Comparison of ENCODE assay signal across 27 mouse cellular contexts in the genomic region with DNA sequence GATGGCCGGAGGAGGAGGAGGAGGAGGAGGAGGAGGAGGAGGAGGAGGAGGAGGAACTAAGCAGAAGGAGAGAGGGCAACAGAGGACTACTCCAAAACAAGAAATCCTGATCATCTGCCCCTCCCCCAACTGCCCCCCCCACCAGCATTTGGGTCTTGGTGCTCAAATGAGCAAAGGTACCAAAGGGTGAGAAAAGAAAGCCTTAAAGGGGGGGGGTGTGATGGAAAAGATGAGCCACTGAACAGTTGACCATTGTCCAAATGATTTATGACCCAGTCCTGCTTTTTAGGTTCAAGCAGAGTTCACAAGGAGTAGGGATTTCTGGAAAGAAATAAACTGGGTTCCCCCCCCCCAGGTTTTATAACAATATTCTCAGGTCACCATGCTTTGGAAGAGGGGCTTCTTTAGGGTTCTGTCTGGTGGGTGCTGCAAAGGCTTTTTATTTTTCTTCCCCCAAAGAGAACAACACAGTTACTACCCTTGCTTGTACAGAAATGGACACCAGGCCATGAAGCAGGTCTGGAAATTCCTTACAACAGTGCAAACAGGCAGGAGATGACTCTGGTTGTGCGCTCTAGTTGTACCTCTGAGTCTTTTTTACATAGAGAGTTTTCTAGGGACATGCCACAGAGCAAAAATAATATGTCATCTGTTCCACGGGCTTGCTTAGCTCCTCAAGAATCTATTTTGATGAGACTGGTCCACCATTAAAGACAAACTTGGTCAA. TPM values are rescaled to one million over a fixed set of nuclear protein-coding genes. Genes with fewer than 3 reads are reported as not detected.
DNase-seq lines count a peak whose midpoint lies in the region; ATAC-seq lines count a peak whose summit lies in the region.
"Had no signal": no experiment of that assay in that cellular context is flagged by ENCODE, and none has a peak within 500 bp of the region (broad histone marks: within the 10 kb centered on the region; RNA-seq: fewer than 3 reads in every experiment).

No protein-coding gene starts in this region.

- H3K27ac ChIP-seq in kidney, embryonic 14.5 days (ENCODE audit: low read depth, low read length): peak overlapping the region; percentile 95
- H3K27ac ChIP-seq in hindbrain, embryonic 12.5 days: peak overlapping the region; percentile 97
- peak overlapping the region; percentile 99 for H3K27ac ChIP-seq in neural tube, embryonic 12.5 days
- H3K27ac ChIP-seq: embryonic facial prominence, embryonic 15.5 days; forebrain, embryonic 12.5 days; heart, embryonic 10.5 days; left cerebral cortex, adult 2 months; limb, embryonic 12.5 days; liver, embryonic 13.5 days had no signal

- no peaks in the 10 kb centered on the region; the same call in 1 of the 2 replicates for H3K27me3 ChIP-seq in kidney, embryonic 14.5 days (ENCODE audit: control insufficient read depth, insufficient read depth, low read length)
- H3K27me3 ChIP-seq in hindbrain, embryonic 12.5 days: peaks cover 96% of the 10 kb centered on the region
- H3K27me3 ChIP-seq in neural tube, embryonic 12.5 days (replicated peaks): no peaks in the 10 kb centered on the region
- H3K27me3 ChIP-seq: Patski had no signal

- H3K9me3 ChIP-seq in kidney, embryonic 14.5 days (ENCODE audit: control insufficient read depth, low read length): no peaks in the 10 kb centered on the region
- no peaks in the 10 kb centered on the region for H3K9me3 ChIP-seq in hindbrain, embryonic 12.5 days (replicated peaks)
- H3K9me3 ChIP-seq in neural tube, embryonic 12.5 days: no peaks in the 10 kb centered on the region
- H3K9me3 ChIP-seq: embryonic facial prominence, embryonic 15.5 days; forebrain, embryonic 12.5 days; heart, embryonic 10.5 days; limb, embryonic 12.5 days; liver, embryonic 13.5 days had no signal

- H3K4me3 ChIP-seq in kidney, embryonic 14.5 days (ENCODE audit: low read length): no peak overlapping the region
- peak overlapping the region; percentile 44 for H3K4me3 ChIP-seq in hindbrain, embryonic 12.5 days
- peak overlapping the region; percentile 47; the same call in 1 of the 2 replicates for H3K4me3 ChIP-seq in neural tube, embryonic 12.5 days
- H3K4me3 ChIP-seq: forebrain, embryonic 12.5 days; left cerebral cortex, adult 2 months; liver, embryonic 13.5 days had no signal

- intact Hi-C loops in heart, postnatal 10 days (cut with DNase I): no loop called here

- no peak for ATAC-seq in kidney, embryonic 14.5 days (ENCODE audit: low FRiP score, low TSS enrichment)
- no peak for ATAC-seq in hindbrain, embryonic 12.5 days (ENCODE audit: low FRiP score)
- ATAC-seq in neural tube, embryonic 12.5 days (ENCODE audit: low FRiP score, low read depth): 0 out of 2 replicates have a peak, but pooled peaks have one; percentile 0
- ATAC-seq: activated CD4-positive, CD25-positive, alpha-beta regulatory T cell, adult 4 months; Patski had no signal

- H3K36me3 ChIP-seq in kidney, embryonic 14.5 days (ENCODE audit: control insufficient read depth, insufficient read depth, low read length): no peaks in the 10 kb centered on the region; the same call in 1 of the 2 replicates
- H3K36me3 ChIP-seq in hindbrain, embryonic 12.5 days: no peaks in the 10 kb centered on the region; the same call in 1 of the 2 replicates
- H3K36me3 ChIP-seq in neural tube, embryonic 12.5 days: peaks cover 15% of the 10 kb centered on the region
- H3K36me3 ChIP-seq: embryonic facial prominence, embryonic 15.5 days; forebrain, embryonic 12.5 days; heart, embryonic 10.5 days; limb, embryonic 12.5 days; liver, embryonic 13.5 days had no signal

- WGBS in kidney, embryonic 14.5 days: 31% methylated on average over 2 of the region's 3 CpGs
- 19% methylated on average over 2 of the region's 3 CpGs for WGBS in hindbrain, embryonic 12.5 days
- 15% methylated on average over 2 of the region's 3 CpGs for WGBS in neural tube, embryonic 12.5 days

- no peak overlapping the region for H3K9ac ChIP-seq in kidney, embryonic 14.5 days (ENCODE audit: low read depth, low read length)
- peak overlapping the region; percentile 73 for H3K9ac ChIP-seq in hindbrain, embryonic 12.5 days
- peak overlapping the region; percentile 92; the same call in 1 of the 2 replicates for H3K9ac ChIP-seq in neural tube, embryonic 12.5 days
- H3K9ac ChIP-seq: embryonic facial prominence, embryonic 15.5 days; forebrain, embryonic 12.5 days; limb, embryonic 12.5 days; liver, embryonic 13.5 days had no signal

- no peak for DNase-seq in kidney, postnatal 4 days
- DNase-seq in embryo, embryonic 10 days (ENCODE audit: low spot score): peak; percentile 66
- DNase-seq in left cerebral cortex, adult 18-20 months (ENCODE audit: low spot score in 2 of 2): no peak
- no peak for DNase-seq in heart, postnatal 10 days
- DNase-seq in thymus, postnatal 25 days: no peak
- DNase-seq: adrenal gland, postnatal 25 days; cerebellum, adult 8-10 months; gastrocnemius, postnatal 36 days; heart, postnatal 14 days; kidney, adult 18-20 months; liver, embryonic 13.5 days; thymus, adult 18-20 months had no signal

- peaks cover 49% of the 10 kb centered on the region for H3K4me1 ChIP-seq in kidney, embryonic 14.5 days (ENCODE audit: control insufficient read depth, insufficient read depth, low read length)
- peaks cover 9% of the 10 kb centered on the region for H3K4me1 ChIP-seq in hindbrain, embryonic 12.5 days
- H3K4me1 ChIP-seq in neural tube, embryonic 12.5 days: peaks cover 84% of the 10 kb centered on the region
- H3K4me1 ChIP-seq: forebrain, embryonic 12.5 days; liver, embryonic 13.5 days had no signal

- no peak overlapping the region for H3K4me2 ChIP-seq in kidney, embryonic 14.5 days (replicated peaks; ENCODE audit: low read depth, low read length)
- peak overlapping the region; percentile 49 for H3K4me2 ChIP-seq in hindbrain, embryonic 12.5 days (replicated peaks)
- peak overlapping the region; percentile 96 for H3K4me2 ChIP-seq in neural tube, embryonic 12.5 days (replicated peaks)
- H3K4me2 ChIP-seq: embryonic facial prominence, embryonic 15.5 days; forebrain, embryonic 12.5 days; liver, embryonic 13.5 days had no signal

RNA-seq across cellular contexts. Expression of gene Gm28230, which starts 14.9 kb away (rescaled TPM):
- polyA plus RNA-seq in kidney, embryonic 14.5 days (2014; fragmentation: Nextera tagmentation; extraction: Ambion mirVana): 2.3 and 4.0 TPM in 2 replicates
- 0.66 and 1.1 TPM in 2 replicates for polyA plus RNA-seq in hindbrain, embryonic 12.5 days (2016; fragmentation: Nextera tagmentation; extraction: Ambion mirVana)
- 6.9 and 9.1 TPM in 2 replicates for polyA plus RNA-seq in neural tube, embryonic 12.5 days (2016; fragmentation: Nextera tagmentation; extraction: Ambion mirVana)
- not detected for total RNA-seq in left cerebral cortex, adult 18-20 months (2021)
- not detected for total RNA-seq in heart, postnatal 10 days (2021)
- total RNA-seq: common myeloid progenitor, adult 5-6 weeks; left cerebral cortex, adult 2 months; midbrain, postnatal 0 days had no signal
- polyA plus RNA-seq: activated CD4-positive, CD25-positive, alpha-beta regulatory T cell, adult 4 months; C2C12; forebrain, embryonic 12.5 days; liver, embryonic 13.5 days; lung, embryonic 16.5 days; midbrain, postnatal 0 days had no signal

RNA-seq across cellular contexts. Expression of gene Hoxd1, which starts 21.4 kb away (rescaled TPM):
- polyA plus RNA-seq in kidney, embryonic 14.5 days (2014; fragmentation: Nextera tagmentation; extraction: Ambion mirVana): 1.8 and 1.9 TPM in 2 replicates
- 2.5 and 3.3 TPM in 2 replicates for polyA plus RNA-seq in hindbrain, embryonic 12.5 days (2016; fragmentation: Nextera tagmentation; extraction: Ambion mirVana)
- polyA plus RNA-seq in neural tube, embryonic 12.5 days (2016; fragmentation: Nextera tagmentation; extraction: Ambion mirVana): 6.8 and 7.8 TPM in 2 replicates
- not detected for total RNA-seq in left cerebral cortex, adult 18-20 months (2021)
- total RNA-seq in heart, postnatal 10 days (2021): not detected
- total RNA-seq: adrenal gland, postnatal 25 days; common myeloid progenitor, adult 5-6 weeks; gastrocnemius, postnatal 36 days; heart, postnatal 14 days; left cerebral cortex, adult 2 months; midbrain, postnatal 0 days had no signal
- polyA plus RNA-seq: activated CD4-positive, CD25-positive, alpha-beta regulatory T cell, adult 4 months; C2C12; liver, embryonic 13.5 days; lung, embryonic 16.5 days; midbrain, postnatal 0 days; Patski; stomach, embryonic 14.5 days had no signal

RNA-seq across cellular contexts. Expression of gene Hoxd4, which starts 29.7 kb away (rescaled TPM):
- 6.3 and 18.7 TPM in 2 replicates for polyA plus RNA-seq in kidney, embryonic 14.5 days (2014; fragmentation: Nextera tagmentation; extraction: Ambion mirVana)
- polyA plus RNA-seq in hindbrain, embryonic 12.5 days (2016; fragmentation: Nextera tagmentation; extraction: Ambion mirVana): 3.6 and 4.6 TPM in 2 replicates
- polyA plus RNA-seq in neural tube, embryonic 12.5 days (2016; fragmentation: Nextera tagmentation; extraction: Ambion mirVana): 14.2 and 16.0 TPM in 2 replicates
- total RNA-seq in left cerebral cortex, adult 18-20 months (2021): not detected
- under 1 TPM; 0.55 to 0.57 TPM for total RNA-seq in heart, postnatal 10 days (2021)
- total RNA-seq: common myeloid progenitor, adult 5-6 weeks; left cerebral cortex, adult 2 months had no signal
- polyA plus RNA-seq: activated CD4-positive, CD25-positive, alpha-beta regulatory T cell, adult 4 months; C2C12; forebrain, embryonic 12.5 days; liver, embryonic 13.5 days; lung, embryonic 16.5 days; midbrain, postnatal 0 days had no signal

RNA-seq across cellular contexts. Expression of gene Hoxd3, which starts 29.7 kb away (rescaled TPM):
- 12.3 and 12.6 TPM in 2 replicates for polyA plus RNA-seq in kidney, embryonic 14.5 days (2014; fragmentation: Nextera tagmentation; extraction: Ambion mirVana)
- 69.6 and 83.5 TPM in 2 replicates for polyA plus RNA-seq in hindbrain, embryonic 12.5 days (2016; fragmentation: Nextera tagmentation; extraction: Ambion mirVana)
- 55.9 and 68.9 TPM in 2 replicates for polyA plus RNA-seq in neural tube, embryonic 12.5 days (2016; fragmentation: Nextera tagmentation; extraction: Ambion mirVana)
- total RNA-seq in left cerebral cortex, adult 18-20 months (2021): not detected
- not detected for total RNA-seq in heart, postnatal 10 days (2021)
- total RNA-seq: common myeloid progenitor, adult 5-6 weeks; heart, postnatal 14 days; left cerebral cortex, adult 2 months had no signal
- polyA plus RNA-seq: activated CD4-positive, CD25-positive, alpha-beta regulatory T cell, adult 4 months; C2C12; forebrain, embryonic 12.5 days; midbrain, postnatal 0 days had no signal

RNA-seq across cellular contexts. Expression of gene Hoxd8, which starts 37.0 kb away (rescaled TPM):
- polyA plus RNA-seq in kidney, embryonic 14.5 days (2014; fragmentation: Nextera tagmentation; extraction: Ambion mirVana): 45.0 and 45.2 TPM in 2 replicates
- polyA plus RNA-seq in hindbrain, embryonic 12.5 days (2016; fragmentation: Nextera tagmentation; extraction: Ambion mirVana): 0.14 and 0.46 TPM in 2 replicates
- 20.8 and 21.4 TPM in 2 replicates for polyA plus RNA-seq in neural tube, embryonic 12.5 days (2016; fragmentation: Nextera tagmentation; extraction: Ambion mirVana)
- not detected for total RNA-seq in left cerebral cortex, adult 18-20 months (2021)
- 1 to 10 TPM; 1.9 to 2.5 TPM for total RNA-seq in heart, postnatal 10 days (2021)
- total RNA-seq: common myeloid progenitor, adult 5-6 weeks; left cerebral cortex, adult 2 months had no signal
- polyA plus RNA-seq: activated CD4-positive, CD25-positive, alpha-beta regulatory T cell, adult 4 months; C2C12; forebrain, embryonic 12.5 days; midbrain, postnatal 0 days had no signal
